Mouse (Mus musculus): ENCODE data around the gene P3h2. TPM values are rescaled to one million over a fixed set of nuclear protein-coding genes. Genes with fewer than 3 reads are reported as not detected.

P3h2 gene
- polyA plus RNA-seq, 1 experiment from 2014 or later, result 1.8 TPM

- no peak overlapping the region for H3K9ac ChIP-seq (ENCODE audit: low read depth, low read length)
- TF ChIP-seq CTCF (IDR thresholded peaks at IDR 0.05; ENCODE audit: low read depth), result peak; percentile 41
- no peak overlapping the region for H3K4me2 ChIP-seq (replicated peaks; ENCODE audit: low read depth)
- no peak for ATAC-seq
- no peaks in the 10 kb centered on the region for H3K27me3 ChIP-seq (replicated peaks; ENCODE audit: control insufficient read depth, insufficient read depth, low read length)
- no peak overlapping the region for H3K4me3 ChIP-seq (ENCODE audit: low read depth, low read length)
- H3K9me3 ChIP-seq (ENCODE audit: control insufficient read depth), result no peaks in the 10 kb centered on the region
- H3K27ac ChIP-seq (ENCODE audit: low read depth, low read length), result no peak overlapping the region
- H3K4me1 ChIP-seq (replicated peaks; ENCODE audit: control insufficient read depth, insufficient read depth, low read length), result no peaks in the 10 kb centered on the region
- no peaks in the 10 kb centered on the region for H3K36me3 ChIP-seq (ENCODE audit: control insufficient read depth, insufficient read depth)
- 58% methylated on average over 2 of the region's 2 CpGs for WGBS
Observed at GRCm38 (mm10) chr16:26021759-26022158, 83.8 kb downstream of the P3h2 start.

GRCm38 (mm10) chr16:26005811-26006210 lies 99.8 kb downstream of the P3h2 start:
- no peak overlapping the region for H3K4me2 ChIP-seq (replicated peaks; ENCODE audit: low read depth)
- no peaks in the 10 kb centered on the region for H3K9me3 ChIP-seq (ENCODE audit: control insufficient read depth)
- no peaks in the 10 kb centered on the region for H3K27me3 ChIP-seq (replicated peaks; ENCODE audit: control insufficient read depth, insufficient read depth, low read length)
- no peaks in the 10 kb centered on the region for H3K36me3 ChIP-seq (ENCODE audit: control insufficient read depth, insufficient read depth)
- H3K4me1 ChIP-seq (replicated peaks; ENCODE audit: control insufficient read depth, insufficient read depth, low read length), result no peaks in the 10 kb centered on the region
- no peak for TF ChIP-seq CTCF (IDR thresholded peaks at IDR 0.05; ENCODE audit: low read depth)
- no peak overlapping the region for H3K4me3 ChIP-seq (ENCODE audit: low read depth, low read length)
- 91% methylated on average over 3 of the region's 3 CpGs for WGBS
- no peak overlapping the region for H3K27ac ChIP-seq (ENCODE audit: low read depth, low read length)
- H3K9ac ChIP-seq (ENCODE audit: low read depth, low read length), result no peak overlapping the region
- no peak for ATAC-seq

- no peaks in the 10 kb centered on the region for H3K36me3 ChIP-seq (ENCODE audit: control insufficient read depth, insufficient read depth)
- WGBS, result 66% methylated on average over 4 of the region's 4 CpGs
- H3K27ac ChIP-seq (ENCODE audit: low read depth, low read length), result no peak overlapping the region
Observed at GRCm38 (mm10) chr16:26003261-26003660, 102.3 kb downstream of the P3h2 start.

GRCm38 (mm10) chr16:26002848-26003247 lies 102.7 kb downstream of the P3h2 start:
- Histone ChIP-seq H3K27me3 (replicated peaks; ENCODE audit: control insufficient read depth, insufficient read depth, low read length) (no peaks in the 10 kb centered on the region), H3K36me3 (ENCODE audit: control insufficient read depth, insufficient read depth) (no peaks in the 10 kb centered on the region), H3K4me2 (replicated peaks; ENCODE audit: low read depth) (no peak overlapping the region), H3K9me3 (ENCODE audit: control insufficient read depth) (no peaks in the 10 kb centered on the region), H3K4me3 (ENCODE audit: low read depth, low read length) (no peak overlapping the region), H3K27ac (ENCODE audit: low read depth, low read length) (no peak overlapping the region), H3K9ac (ENCODE audit: low read depth, low read length) (no peak overlapping the region), H3K4me1 (replicated peaks; ENCODE audit: control insufficient read depth, insufficient read depth, low read length) (no peaks in the 10 kb centered on the region)
- no peak for ATAC-seq
- TF ChIP-seq CTCF (IDR thresholded peaks at IDR 0.05; ENCODE audit: low read depth), result no peak
- WGBS, result 60% methylated on average over 9 of the region's 9 CpGs

More at GRCm38 (mm10) chr16:26003261-26003660, 102.3 kb downstream of the P3h2 start:
- Histone ChIP-seq H3K4me2 (replicated peaks; ENCODE audit: low read depth) (no peak overlapping the region), H3K9ac (ENCODE audit: low read depth, low read length) (no peak overlapping the region), H3K9me3 (ENCODE audit: control insufficient read depth) (no peaks in the 10 kb centered on the region), H3K27me3 (replicated peaks; ENCODE audit: control insufficient read depth, insufficient read depth, low read length) (no peaks in the 10 kb centered on the region), H3K4me3 (ENCODE audit: low read depth, low read length) (no peak overlapping the region), H3K4me1 (replicated peaks; ENCODE audit: control insufficient read depth, insufficient read depth, low read length) (no peaks in the 10 kb centered on the region)
- no peak for ATAC-seq
- TF ChIP-seq CTCF (IDR thresholded peaks at IDR 0.05; ENCODE audit: low read depth), result no peak

GRCm38 (mm10) chr16:25994605-25995004 lies 111.0 kb downstream of the P3h2 start:
- Histone ChIP-seq H3K4me1 (replicated peaks; ENCODE audit: control insufficient read depth, insufficient read depth, low read length) (no peaks in the 10 kb centered on the region), H3K36me3 (ENCODE audit: control insufficient read depth, insufficient read depth) (no peaks in the 10 kb centered on the region), H3K9me3 (ENCODE audit: control insufficient read depth) (no peaks in the 10 kb centered on the region), H3K27ac (ENCODE audit: low read depth, low read length) (no peak overlapping the region), H3K27me3 (replicated peaks; ENCODE audit: control insufficient read depth, insufficient read depth, low read length) (no peaks in the 10 kb centered on the region), H3K4me3 (ENCODE audit: low read depth, low read length) (no peak overlapping the region), H3K9ac (ENCODE audit: low read depth, low read length) (no peak overlapping the region), H3K4me2 (replicated peaks; ENCODE audit: low read depth) (no peak overlapping the region)
- TF ChIP-seq CTCF (IDR thresholded peaks at IDR 0.05; ENCODE audit: low read depth), result no peak
- 85% methylated on average over 3 of the region's 3 CpGs for WGBS
- ATAC-seq, result no peak

- no peak overlapping the region for H3K27ac ChIP-seq (ENCODE audit: low read depth, low read length)
- H3K4me3 ChIP-seq (ENCODE audit: low read depth, low read length), result no peak overlapping the region
- no peak overlapping the region for H3K4me2 ChIP-seq (replicated peaks; ENCODE audit: low read depth)
- no peaks in the 10 kb centered on the region for H3K27me3 ChIP-seq (replicated peaks; ENCODE audit: control insufficient read depth, insufficient read depth, low read length)
- 100% methylated on average over 5 of the region's 5 CpGs for WGBS
- no peak overlapping the region for H3K9ac ChIP-seq (ENCODE audit: low read depth, low read length)
- TF ChIP-seq CTCF (IDR thresholded peaks at IDR 0.05; ENCODE audit: low read depth), result no peak
- no peaks in the 10 kb centered on the region for H3K4me1 ChIP-seq (replicated peaks; ENCODE audit: control insufficient read depth, insufficient read depth, low read length)
- H3K9me3 ChIP-seq (ENCODE audit: control insufficient read depth), result no peaks in the 10 kb centered on the region
- H3K36me3 ChIP-seq (ENCODE audit: control insufficient read depth, insufficient read depth), result no peaks in the 10 kb centered on the region
- ATAC-seq, result no peak
Observed at GRCm38 (mm10) chr16:25987221-25987620, 118.4 kb downstream of the P3h2 start.

- Histone ChIP-seq H3K27me3 (replicated peaks; ENCODE audit: control insufficient read depth, insufficient read depth, low read length) (no peaks in the 10 kb centered on the region), H3K4me3 (ENCODE audit: low read depth, low read length) (no peak overlapping the region), H3K4me1 (replicated peaks; ENCODE audit: control insufficient read depth, insufficient read depth, low read length) (no peaks in the 10 kb centered on the region), H3K36me3 (ENCODE audit: control insufficient read depth, insufficient read depth) (no peaks in the 10 kb centered on the region), H3K9ac (ENCODE audit: low read depth, low read length) (no peak overlapping the region), H3K4me2 (replicated peaks; ENCODE audit: low read depth) (no peak overlapping the region), H3K9me3 (ENCODE audit: control insufficient read depth) (no peaks in the 10 kb centered on the region), H3K27ac (ENCODE audit: low read depth, low read length) (no peak overlapping the region)
- ATAC-seq, result no peak
- 38% methylated on average over 4 of the region's 4 CpGs for WGBS
- peak; percentile 59 for TF ChIP-seq CTCF (IDR thresholded peaks at IDR 0.05; ENCODE audit: low read depth)
Observed at GRCm38 (mm10) chr16:25983635-25984034, 121.9 kb downstream of the P3h2 start.

Measured in intestine, postnatal 0 days (tissue).